Mouse (Mus musculus) inflammation-experienced regulatory T-cells (primary cell): ENCODE measurements around the gene H2afz. TPM values are rescaled to one million over a fixed set of nuclear protein-coding genes. Genes with fewer than 3 reads are reported as not detected.

ENCODE experiments used
- polyA plus RNA-seq, 2 experiments: library from polyadenylated mRNA; unstranded; fragments of 100-300 nt; shearing (Covaris generic); gene quantifications; one replicate each; pipeline ENCODE4 v1.2.1; 2017

Gene H2afz
- 1,000 to 10,000 TPM in 1 of 2 experiments, 100 to 1,000 TPM in 1; 589 to 1,267 TPM for polyA plus RNA-seq

DNA sequence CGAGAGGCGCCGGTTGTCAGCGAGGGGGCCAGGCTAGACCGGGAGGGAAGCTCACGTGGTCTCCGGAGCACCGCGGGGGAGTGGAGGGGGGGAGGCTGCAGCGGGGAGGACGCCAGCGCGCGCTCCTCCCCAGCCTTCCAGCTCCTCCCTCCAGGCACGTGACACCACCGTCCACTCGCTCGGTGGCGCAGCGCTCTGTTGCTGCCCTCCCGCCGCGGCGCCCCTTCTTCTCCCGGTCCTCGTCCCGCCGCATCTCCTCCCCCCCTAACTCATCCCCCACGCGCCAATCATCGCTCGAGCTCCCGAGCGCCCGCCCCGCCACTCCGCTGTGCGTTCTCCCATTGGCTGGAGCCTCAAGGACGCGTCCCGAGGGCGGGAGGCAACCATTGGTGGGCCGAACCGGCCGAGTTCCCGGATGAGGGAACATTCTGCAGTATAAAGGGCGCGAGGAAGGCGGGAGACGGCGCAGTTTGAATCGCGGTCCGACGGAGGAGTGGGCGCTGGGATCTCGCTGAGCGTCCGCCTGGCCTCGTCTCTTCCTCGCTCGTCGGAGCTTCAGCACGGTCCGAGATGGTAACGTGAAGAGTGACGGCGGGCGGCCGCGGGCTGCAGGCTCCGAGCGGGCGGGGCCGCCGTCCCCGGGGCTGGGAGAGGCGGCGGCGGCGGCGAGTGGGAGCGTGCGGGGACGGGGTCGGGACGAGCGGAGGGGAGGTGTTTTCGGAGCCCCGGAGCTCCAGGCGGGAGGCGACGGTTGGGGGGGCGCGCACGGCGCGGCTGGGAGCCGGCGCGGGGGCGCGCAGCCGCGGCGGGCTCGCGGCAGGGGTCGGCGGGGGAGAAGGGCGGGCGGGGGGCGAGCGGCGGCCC is at the start of gene H2afz:
Gene H2afz (plus strand): TSS at position 364 of the 864 bp plus-strand sequence.

GRCm38 (mm10) chr3:137867437-137868093 is 3.3 kb downstream of the H2afz start, which contains the start of gene Dnajb14:
Gene Dnajb14 (plus strand): TSS chr3:137867675.

Other genes with a start within 250 kb of the H2afz start
- gene Ddit4l, start 242.9 kb upstream of the H2afz start, polyA plus RNA-seq: under 1 TPM; 0.28 to 0.64 TPM
- not detected for gene Gm21962, start 193.0 kb upstream of the H2afz start, polyA plus RNA-seq
- 10 to 100 TPM in 1 of 2 experiments, 1 to 10 TPM in 1; 7.6 to 11.5 TPM for gene Dnajb14, start 3.2 kb downstream of the H2afz start, polyA plus RNA-seq
- gene Lamtor3, start 54.0 kb downstream of the H2afz start, polyA plus RNA-seq: 10 to 100 TPM; 54.5 to 71.3 TPM
- 100 to 1,000 TPM in 1 of 2 experiments, 10 to 100 TPM in 1; 87.2 to 132 TPM for gene Dapp1, start 117.1 kb downstream of the H2afz start, polyA plus RNA-seq
- under 1 TPM in 1 of 2 experiments, not detected in 1; 0.04 TPM for gene 1110002E22Rik, start 200.6 kb downstream of the H2afz start, polyA plus RNA-seq
- under 1 TPM in 1 of 2 experiments, not detected in 1; 0.12 TPM for gene Gm5105, start 202.9 kb downstream of the H2afz start, polyA plus RNA-seq